Mouse (Mus musculus) thymus, postnatal 4 days (tissue): ENCODE data around the gene Ube2v1.
A peak's percentile ranks its signal among the peaks of the same experiment; 100 is the strongest.

Source experiments
- DNase-seq: peaks from one replicate; pipeline ENCODE4 v3.0.0; 2021

The Ube2v1 gene

DNA sequence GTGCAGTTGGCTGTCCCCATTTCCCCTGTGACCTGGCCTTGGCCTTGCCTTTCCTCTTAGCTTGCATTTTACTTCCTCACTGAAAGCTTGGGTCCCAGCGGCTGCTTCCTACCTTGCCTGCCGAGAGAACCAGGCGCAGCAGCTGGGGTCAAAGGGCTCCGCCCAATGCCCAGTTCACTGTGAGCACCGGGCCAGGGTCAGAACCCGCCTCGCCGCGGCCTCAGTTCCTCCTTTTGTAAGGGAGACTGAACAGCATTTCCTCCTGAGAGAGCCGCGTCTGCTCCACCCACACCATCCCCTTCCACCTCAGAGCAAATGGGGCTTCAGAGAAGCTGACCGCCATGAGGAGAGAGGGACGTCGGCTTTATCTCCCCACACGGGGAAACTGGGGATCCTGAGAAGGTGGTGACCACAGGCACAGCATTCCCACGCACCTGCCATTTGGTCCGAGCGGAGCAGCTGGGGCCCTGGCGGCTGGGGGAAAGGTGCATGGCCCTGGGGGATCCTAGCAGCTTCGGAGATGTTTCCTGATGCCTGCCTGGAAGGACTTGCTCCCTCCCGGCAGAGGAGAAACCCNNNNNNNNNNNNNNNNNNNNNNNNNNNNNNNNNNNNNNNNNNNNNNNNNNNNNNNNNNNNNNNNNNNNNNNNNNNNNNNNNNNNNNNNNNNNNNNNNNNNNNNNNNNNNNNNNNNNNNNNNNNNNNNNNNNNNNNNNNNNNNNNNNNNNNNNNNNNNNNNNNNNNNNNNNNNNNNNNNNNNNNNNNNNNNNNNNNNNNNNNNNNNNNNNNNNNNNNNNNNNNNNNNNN lies 42.9 kb downstream of the Ube2v1 start:
- peak; percentile 61 for DNase-seq

DNA sequence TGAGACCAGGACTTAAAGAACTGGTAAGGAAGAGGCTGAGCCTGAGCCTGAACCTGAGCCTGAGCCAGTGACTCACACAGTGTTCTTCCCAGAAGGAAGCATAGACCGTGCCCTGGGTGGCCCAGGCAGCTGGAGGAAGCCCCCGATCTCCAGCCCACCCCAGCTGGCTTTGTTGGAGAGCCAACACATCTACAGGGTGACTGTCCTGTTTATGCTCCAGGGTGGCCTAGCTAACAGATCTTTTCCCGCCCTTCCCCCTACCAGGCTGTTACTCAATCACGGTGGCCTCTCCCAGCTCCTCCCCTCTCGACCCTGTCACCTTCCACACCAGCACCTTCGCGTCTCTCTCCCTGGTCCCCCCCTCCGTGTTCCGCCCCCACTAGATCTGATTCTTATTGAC lies 44.9 kb downstream of the Ube2v1 start:
- no peak for DNase-seq

DNA sequence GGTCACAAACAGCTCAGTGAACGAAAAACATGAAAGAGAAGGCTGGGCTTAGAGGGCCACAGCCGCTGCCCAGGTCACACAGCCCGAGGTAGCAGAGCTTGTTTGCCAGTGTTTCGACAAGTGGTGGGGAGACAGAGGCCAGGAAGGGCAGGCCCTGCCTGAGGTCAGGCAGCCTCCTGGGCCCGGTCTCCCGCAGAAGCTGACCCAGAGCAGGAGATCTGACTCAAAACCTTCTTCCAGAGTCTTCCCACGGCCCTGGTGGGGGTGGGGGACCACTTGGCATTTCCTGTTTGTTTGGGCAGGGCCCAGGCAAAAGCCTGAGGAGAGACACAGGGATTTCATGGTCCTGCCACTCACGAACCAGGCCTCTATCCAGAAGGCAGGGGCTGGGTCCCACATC lies 45.9 kb downstream of the Ube2v1 start:
- DNase-seq: no peak

DNA sequence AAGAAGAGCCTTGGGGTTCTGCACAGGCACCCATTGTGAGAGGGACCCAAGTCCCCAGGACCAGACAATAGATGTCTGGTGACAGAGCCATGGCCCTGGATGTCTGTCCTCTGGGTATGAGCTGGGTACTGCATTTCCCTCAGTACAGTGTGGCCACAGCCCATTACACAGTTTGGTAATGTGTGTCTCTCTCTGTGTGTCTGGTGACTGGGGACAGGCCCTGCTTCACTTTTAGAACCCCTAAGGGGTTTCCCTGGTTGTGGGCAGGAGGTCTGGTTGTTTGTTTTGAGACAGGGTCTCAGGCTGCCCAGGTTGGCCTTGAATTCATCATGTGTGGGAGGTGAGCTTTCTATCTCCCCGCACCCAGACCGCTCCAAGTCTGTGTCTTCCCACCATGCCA lies 46.6 kb downstream of the Ube2v1 start:
- DNase-seq: no peak

DNA sequence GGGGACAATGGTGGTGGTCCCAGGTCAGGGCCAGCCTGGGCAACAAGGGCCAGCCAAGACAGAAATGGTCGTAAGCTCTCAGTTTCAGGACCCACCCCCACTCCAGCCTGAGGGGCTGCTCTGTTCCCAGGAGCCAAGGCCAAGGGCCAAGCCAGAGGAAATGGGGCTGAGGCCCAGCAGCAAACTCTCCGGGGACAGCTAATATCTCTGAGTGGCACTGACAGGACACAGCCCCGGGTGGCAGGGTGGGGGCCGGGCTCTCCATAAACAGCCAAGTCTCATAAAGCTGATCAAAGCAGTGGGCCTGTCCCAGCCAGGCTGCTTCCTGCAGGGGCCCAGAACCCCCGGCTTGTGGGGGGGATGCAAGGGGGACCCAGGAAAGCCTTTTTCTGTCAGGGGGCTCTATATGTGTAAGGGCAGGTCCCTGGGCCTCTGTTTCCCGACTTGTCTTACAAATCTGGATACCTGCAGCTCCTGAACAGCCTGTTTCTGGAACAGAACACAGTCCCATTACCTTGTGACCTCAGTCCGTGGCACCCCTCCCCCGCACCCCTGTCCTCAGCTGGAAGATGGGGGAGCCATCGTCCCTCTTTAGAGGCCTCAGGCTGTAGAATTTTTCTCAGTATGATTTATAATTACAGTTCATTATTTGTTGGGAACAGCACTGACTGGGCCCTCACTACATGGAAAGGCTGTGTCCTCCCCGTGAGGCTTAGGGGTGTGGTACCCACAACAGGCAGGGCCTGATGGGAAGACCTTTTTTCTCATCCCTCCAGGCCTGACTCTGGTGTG lies 48.5 kb downstream of the Ube2v1 start:
- DNase-seq: no peak

DNA sequence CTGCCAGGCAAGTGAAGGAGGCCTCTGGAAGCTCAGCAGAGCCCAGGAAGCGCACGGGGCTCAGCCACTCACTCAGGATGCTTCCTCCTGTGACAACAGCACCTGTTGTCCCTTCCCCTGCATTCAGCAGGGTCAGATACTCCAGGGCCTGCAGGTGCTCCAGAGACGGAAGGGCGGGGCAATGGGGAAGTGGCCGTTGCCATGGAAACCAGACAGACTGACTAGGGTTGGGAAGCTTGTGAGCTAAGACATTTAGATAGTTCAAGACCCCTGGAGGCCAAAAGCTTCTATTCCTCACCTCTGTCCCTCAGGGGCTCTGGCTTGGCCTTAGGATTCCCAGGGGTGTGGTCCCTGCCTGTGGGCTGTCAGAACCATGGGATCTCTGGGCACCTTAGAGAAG lies 53.4 kb downstream of the Ube2v1 start:
- peak; percentile 81 for DNase-seq

DNA sequence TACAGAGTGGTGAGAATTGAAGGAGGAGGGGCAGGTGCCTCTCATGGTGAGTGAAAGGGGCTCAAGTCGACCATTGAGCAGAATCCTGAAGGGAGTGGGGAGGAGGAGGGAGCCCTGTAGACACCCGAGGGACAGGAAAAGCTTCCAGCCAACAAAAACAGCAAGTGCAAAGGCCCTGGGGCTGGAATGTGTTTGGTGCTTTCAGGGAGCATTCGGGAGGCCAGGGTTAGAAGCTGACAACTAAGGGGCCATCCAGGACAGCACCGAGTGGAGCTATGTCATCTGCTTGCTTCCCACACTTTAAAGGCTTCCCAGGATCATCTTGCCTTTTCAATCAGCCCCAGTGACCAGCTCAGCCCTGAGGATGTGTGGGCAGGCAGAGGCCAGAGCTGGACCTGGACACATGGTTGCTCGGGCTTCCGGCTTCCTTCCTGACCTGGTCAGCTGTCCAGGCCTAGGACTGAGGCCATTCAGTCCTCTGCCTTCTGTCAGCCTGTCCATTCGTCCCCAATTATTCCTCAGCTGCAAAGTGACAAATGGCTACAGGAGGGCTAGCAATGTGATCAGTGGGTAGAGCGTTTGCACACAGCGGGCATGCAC lies 54.6 kb downstream of the Ube2v1 start:
- DNase-seq: no peak

DNA sequence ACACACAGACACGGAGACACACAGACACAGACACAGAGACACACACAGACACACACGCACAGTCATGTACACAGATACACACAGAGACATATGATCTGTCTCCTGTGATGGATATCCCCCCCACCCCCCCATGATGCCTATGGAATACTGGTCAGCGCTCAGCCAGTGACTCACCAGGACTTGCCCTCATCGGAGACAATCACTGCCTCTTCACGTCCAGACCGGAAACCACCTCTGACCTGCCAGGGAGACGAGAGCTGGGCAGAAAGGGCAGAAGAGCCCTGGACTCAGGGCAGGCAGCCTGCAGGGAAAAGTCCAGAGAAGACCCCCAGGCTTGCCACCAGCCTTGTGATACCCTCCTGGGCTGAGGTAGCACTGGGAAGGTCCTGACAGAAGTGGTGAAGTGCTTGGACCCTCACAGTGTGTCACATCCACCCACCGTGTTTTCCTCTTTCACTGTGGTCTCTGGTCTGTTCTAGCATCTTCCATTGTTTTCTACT lies 55.7 kb downstream of the Ube2v1 start:
- DNase-seq: no peak

DNA sequence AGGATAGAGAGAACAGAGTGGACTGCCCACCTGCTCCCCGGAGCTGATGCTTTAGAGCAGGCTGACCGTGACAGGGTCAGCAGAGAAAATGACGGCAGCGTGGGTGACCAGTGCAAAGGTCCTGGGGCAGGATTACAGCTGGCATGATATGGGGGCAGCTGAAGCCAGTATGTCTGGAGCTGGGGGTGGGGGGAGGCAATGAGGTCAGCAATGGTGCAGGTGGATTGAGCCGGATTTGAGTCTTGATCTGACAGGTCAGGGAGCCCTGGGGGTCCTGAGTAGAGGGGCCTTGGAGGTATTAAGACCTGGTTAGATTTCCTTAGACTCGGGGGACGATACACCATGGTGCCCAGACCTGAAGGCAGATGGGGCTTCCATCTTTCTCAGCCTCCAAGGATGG lies 56.3 kb downstream of the Ube2v1 start:
- DNase-seq: no peak

DNA sequence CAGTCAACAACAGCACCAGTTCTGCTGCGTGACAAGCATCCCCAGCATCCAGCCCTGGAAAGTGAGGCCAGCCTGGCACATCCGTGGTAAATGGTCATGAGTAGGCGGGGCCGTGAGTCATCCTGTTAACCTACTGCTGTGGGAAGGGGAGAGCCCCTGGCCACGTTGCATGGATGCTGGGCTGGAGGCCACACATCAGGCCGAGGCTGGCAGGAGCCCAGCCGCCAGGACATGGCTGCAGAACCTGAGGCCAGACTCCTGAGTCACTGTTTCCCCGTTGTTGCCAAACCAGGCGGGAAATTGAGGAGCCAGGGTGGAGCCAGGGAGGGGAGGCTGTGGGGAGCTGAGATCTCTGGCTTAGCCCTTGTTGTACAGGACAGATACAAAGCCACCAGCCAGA lies 57.1 kb downstream of the Ube2v1 start:
- DNase-seq: no peak

DNA sequence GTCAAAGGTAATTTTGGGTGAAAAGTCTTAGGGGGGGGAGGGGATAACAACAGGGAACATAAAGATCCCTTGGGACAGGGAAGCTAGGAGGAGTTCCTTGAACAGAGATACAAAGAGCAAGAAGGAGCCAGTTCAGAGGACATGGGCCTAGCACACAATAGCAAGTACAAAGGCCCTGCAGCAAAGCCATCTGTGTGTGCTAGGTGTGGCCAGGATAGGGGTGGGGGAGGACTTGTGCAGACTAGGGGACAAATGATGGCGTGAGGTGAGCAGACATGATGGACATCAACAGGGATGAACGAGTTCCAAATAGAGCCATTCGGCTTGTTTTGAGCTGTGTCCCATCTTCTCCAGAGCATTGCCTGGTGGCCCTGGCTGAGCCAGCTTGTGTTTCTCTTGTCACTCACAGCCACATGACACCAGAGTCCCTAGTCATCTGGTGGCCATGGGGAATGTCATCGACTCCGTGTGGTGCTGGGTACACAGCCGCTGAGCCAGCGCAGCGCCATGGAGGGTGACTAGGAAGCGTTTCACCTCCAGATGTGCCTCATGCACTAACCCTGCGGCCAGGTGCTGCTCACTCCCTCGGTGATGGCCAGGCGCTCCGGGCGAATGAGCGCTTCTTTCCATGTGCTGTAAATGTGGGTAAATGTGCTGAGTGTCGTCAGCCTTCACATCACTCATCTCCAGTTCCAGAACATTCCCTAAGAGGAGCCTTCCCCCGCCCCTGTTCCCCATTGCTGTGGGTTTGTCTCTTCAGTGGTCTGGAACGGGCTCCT lies 60.3 kb downstream of the Ube2v1 start:
- no peak for DNase-seq

DNA sequence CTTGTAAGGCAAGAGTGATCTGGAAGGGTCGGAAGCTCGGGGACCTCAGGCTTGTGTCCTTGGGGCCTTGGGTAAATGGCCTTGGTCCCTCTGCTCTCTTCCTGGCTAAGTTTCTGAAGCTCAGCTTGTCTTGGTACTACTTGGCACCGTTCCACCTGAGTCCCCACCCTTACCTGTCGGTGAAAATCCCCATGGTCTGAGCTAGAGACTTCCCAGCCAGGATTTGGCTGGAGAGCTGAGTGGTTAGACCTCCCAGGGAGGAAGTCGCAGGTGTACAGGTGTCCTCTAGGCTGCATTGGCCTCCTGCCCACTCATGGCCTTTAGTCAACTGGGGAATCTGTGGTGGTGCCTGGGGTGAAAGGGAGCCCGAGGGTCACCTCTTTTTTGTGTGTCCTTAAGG lies 61.1 kb downstream of the Ube2v1 start:
- no peak for DNase-seq

DNA sequence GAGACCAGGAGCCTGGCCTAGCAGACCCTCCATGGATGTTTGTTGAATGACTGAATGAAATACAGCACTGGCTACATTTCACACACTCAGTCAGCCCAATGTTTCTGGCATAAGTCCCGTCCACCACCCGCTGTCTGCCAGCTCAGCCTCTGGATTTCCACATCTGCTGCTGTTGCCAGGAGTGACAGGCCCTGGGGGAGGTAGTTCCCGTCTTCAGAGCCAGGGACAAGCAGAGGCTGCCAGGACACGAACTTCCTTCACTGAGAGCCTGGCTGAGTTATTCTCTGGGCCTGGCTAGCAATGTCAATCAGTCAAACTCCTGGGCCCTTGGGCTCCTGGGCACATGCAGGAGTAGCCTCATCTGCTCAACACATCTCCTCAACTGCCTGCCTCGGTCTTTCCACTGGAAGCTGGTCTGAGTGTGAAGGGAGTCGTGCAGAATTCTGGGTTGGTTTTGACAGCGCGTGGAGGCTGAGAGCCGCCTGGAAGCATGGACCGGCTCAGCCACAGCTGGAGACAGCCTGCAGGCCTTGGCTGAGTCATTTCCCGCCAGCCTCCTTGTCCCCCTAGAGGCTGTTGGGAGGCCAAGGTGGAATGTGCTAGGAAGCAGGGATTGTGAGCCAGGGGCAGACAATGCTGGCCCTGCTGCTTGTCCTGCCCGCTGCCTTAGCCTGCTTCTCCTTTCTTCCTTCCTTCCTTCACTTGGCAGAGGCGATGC lies 61.8 kb downstream of the Ube2v1 start:
- DNase-seq: no peak

DNA sequence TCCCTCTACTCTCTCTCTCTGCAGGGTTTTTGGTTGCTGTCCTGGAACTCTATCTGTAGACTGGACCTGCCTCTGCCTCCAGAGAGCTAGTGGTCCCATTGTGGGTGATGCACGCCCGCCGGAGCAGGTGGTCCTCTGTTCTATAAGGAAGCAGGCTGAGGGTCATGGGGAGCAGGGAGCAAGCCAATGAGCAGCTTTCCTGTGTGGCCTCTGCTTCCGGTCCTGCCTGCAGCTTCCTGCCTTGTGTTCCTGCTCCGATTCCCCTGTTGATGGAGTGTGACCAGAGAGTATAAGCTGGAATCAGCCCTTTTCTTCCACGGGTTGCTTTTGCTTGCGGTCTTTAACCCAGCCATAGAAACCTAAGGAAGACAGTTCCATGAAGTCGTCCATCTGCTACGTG lies 63.8 kb downstream of the Ube2v1 start:
- DNase-seq: no peak

DNA sequence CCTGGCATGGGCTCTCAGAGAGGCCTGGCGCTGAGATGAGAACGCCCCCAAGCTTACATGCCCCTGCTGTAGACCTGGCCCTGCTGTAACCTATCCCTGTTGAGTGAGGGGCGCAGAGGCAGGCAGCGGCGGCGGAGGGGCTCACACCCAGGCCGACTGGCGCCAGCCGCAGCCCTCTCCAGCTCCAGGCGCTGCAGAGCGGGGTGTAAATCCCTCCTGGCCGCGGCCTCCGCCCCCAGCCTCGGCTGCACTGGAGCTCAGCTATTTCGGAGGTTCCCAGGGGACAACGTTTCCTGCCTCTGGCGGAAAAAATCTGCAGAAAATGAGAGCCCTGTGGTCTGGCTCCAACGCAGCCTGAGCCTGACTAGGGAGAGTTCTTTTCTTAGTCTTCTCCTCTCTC lies 66.2 kb downstream of the Ube2v1 start:
- no peak for DNase-seq

DNA sequence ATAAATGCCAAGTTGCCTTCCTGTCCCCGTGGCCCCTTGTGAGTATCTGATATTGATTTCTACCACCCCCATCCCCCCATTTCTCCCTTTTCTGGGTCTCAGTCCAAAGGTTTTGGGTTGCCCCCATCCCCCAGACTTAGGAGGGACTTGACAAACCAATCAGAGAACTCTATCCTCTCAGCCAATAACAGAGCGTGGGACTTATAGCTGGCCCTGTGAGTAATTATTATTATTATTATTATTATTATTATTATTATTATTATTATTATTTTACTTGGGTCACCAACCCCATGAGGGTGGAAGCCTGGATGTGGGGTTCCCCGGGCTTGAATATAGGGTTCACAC lies 66.6 kb downstream of the Ube2v1 start:
- DNase-seq: no peak

DNA sequence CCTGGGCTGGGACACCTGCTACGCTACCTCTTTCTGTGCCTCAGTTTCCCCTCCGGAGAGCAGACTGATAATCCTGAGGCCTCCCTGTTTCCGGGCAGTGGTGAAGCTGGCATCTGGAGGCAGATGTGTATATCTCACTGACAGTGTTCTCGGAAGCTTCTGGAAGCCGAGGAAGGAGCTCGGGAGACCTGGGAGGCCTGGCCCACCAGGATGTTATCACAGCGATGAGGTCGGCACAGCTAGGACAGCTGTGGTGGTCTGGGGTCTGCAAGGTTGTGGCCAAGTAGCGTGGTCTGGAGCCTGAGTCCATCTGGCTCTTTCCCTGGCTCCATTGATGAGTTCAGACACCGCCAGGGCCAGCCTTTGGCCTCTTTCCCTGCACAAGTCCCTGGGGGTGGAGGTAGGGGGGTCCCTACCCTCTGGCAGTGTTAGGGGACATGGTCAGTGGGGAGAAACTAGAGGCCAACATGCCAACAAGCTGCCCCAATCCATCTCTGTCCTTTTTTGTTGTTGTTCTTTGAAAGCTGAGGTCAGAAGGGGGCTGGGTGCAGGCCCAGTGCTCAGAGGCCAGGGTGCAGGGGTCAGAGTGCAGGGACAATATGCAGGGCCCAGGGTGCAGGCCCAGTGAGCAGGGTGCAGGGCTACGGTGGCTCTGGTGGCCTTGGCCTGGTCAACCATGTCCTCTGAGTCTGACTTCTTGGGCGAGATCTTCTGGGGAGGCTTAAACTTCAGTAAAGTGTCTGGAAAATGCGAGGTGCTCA lies 67.2 kb downstream of the Ube2v1 start:
- DNase-seq: no peak

DNA sequence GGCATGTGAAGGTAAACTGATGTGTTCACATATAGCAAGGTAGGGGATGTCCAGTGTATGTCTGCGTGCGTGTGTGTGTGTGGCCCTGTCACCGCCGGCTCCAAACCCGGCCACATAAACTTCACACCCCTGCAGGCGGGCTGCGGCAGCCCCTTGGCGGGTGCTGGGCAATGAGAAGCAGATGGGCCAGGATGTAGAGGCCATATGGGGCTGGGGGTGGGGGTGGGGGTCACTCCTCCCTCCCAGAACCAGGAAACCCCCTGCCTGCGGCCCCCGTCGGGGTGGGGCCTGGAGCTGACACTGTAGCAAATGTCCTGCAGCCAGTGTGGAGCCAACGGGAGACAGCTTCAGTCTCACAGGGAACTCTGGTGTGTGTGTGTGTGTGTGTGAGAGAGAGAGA lies 68.2 kb downstream of the Ube2v1 start:
- DNase-seq: no peak

DNA sequence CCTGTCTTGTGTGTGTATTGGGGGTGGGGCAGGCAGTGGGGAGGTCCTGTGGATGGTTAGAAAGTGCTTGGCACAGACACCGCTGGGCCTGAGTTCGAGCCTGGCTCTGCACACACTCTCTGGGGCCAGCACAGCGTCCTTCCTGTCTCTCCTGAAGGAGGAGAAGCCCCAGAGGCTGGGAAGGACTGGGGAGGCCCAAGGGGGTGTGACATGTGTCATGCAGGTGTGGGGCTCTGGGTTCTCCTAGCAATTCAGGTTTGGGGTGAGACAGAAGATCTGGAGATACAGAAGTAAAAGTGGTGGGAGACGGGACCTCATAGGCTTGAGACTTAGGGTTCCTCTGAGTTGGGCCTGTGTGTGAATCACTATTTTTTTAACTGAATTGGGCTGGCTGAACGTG lies 68.9 kb downstream of the Ube2v1 start:
- DNase-seq: no peak

DNA sequence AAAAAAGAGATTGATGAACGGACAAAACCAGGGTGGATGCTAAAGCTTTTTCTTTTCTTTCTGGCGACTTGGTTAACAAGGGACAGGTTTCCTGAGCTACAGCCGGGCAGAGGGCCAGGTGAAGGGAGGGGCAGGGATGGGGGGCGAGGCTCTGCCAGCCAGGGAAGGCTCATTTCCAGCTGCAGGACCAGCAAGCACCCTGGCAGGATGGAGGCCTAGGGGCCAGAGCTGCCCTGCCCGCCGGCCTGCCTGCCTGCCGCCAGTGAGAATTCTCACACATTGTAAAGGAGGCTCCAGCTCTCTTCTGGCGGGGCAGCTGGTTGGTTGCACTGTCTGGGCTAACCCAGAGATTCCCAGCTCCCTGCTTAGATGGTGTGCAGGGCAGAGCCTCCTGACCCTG lies 69.8 kb downstream of the Ube2v1 start:
- no peak for DNase-seq

DNA sequence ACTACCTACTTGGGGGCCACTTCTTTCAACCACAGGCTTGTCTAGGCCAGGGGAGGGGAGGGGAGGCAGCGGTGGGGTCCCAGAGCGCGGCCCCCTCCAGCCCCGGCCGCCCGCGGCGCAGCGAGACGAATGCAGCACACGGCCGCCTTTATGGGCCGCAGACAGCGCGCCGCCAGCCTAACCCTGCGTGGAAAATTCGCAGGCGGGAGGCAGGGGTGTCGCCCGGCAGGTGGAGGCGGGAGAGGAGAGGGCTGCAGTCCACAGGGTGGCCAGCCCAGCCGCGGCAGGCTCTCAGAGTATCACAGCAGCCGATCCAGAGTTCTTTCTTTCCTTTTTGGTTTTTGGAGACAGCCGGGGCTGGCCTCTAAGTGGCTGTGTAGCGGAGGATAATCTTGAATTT lies 72.5 kb downstream of the Ube2v1 start:
- DNase-seq: no peak
